Mouse (Mus musculus): ENCODE measurements around the gene Trappc6b. TPM values are rescaled to one million over a fixed set of nuclear protein-coding genes. Genes with fewer than 3 reads are reported as not detected.
"Not testable (repeated sequence)": the region's sequence is repeated elsewhere in the genome, so short reads cannot be mapped to it uniquely, and the experiment has no call there.

Gene Trappc6b
- polyA plus RNA-seq, 1 experiment from 2014 or later, result 71.4 TPM

DNA sequence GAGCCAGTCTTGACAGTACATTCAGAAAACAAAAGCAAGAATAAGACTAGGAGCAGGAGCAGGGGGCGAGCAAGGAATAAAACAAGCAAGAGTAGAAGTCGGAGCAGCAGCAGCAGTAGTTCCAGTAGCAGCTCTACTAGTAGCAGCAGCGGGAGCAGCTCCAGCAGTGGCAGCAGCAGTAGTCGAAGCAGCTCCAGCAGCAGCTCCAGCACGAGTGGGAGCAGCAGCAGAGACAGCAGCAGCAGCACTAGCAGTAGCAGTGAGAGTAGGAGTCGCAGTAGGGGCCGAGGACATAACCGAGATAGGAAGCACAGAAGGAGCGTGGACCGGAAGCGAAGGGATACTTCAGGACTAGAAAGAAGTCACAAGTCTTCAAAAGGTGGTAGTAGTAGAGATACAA lies 11.0 kb upstream of the Trappc6b start:
- 91% methylated on average over 11 of the region's 11 CpGs for WGBS
- peaks cover 74% of the 10 kb centered on the region for H3K36me3 ChIP-seq

DNA sequence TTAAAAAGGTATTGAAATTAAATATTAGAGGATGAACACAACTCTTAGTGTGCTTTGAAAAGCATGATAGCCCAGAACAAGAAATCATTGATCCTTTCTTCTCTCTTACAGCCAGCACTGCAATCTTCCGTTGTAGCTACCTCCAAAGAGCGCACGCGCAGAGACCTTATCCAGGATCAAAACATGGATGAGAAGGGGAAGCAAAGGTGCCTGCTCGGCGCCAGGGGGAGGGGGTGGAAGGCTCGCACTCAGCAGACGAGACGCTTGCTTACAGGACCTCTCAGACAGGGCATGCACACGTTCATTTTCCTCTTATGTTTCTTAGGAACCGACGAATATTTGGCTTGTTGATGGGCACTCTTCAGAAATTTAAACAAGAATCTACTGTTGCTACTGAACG lies 7.5 kb upstream of the Trappc6b start:
- peaks cover 60% of the 10 kb centered on the region for H3K36me3 ChIP-seq
- H3K4me3 ChIP-seq, result no peak overlapping the region
- H3K27me3 ChIP-seq (ENCODE audit: low read depth, poor library complexity, severe bottlenecking), result no peaks in the 10 kb centered on the region
- H3K4me1 ChIP-seq, result peaks cover 14% of the 10 kb centered on the region
- no peak for DNase-seq (ENCODE audit: low spot score)
- no peaks in the 10 kb centered on the region for H3K9me3 ChIP-seq (replicated peaks)
- WGBS, result 96% methylated on average over 13 of the region's 13 CpGs
- H3K27ac ChIP-seq (replicated peaks), result no peak overlapping the region

More for the DNA sequence above, 11.0 kb upstream of the Trappc6b start:
- no peak overlapping the region for H3K27ac ChIP-seq (replicated peaks)
- peaks cover 8% of the 10 kb centered on the region; the same call in 1 of the 2 replicates for H3K4me1 ChIP-seq
- H3K27me3 ChIP-seq (ENCODE audit: low read depth, poor library complexity, severe bottlenecking), result no peaks in the 10 kb centered on the region
- H3K4me3 ChIP-seq, result no peak overlapping the region
- H3K9me3 ChIP-seq (replicated peaks), result no peaks in the 10 kb centered on the region
- no peak for DNase-seq (ENCODE audit: low spot score)

DNA sequence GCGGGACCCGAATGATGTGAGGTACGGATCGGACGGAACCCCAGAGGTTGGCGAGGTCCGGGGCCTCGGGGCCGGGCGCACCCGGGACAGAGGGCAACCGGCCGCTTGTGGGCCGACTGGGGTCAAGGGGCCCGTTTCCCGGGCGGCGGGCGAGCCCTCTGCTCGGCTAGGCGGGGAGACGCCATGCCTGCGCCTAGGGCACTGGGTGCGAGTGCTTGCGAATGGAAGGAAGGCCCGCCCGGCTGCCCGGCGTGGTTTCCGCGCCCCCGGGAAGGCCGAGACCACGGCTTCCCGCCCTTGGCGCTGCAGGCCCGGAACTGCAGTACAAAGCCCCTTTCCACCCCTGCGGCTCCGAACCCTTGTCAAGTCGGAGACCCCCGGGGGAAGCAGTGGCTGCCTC lies 5.8 kb upstream of the Trappc6b start:
- peaks cover 14% of the 10 kb centered on the region for H3K4me1 ChIP-seq
- DNase-seq (ENCODE audit: low spot score), result no peak
- H3K27ac ChIP-seq (replicated peaks), result peak overlapping the region; percentile 98
- peak overlapping the region; percentile 99 for H3K4me3 ChIP-seq
- no peaks in the 10 kb centered on the region for H3K9me3 ChIP-seq (replicated peaks)
- under 1% methylated on average over 41 of the region's 41 CpGs for WGBS
- peaks cover 43% of the 10 kb centered on the region for H3K36me3 ChIP-seq
- H3K27me3 ChIP-seq (ENCODE audit: low read depth, poor library complexity, severe bottlenecking), result no peaks in the 10 kb centered on the region

DNA sequence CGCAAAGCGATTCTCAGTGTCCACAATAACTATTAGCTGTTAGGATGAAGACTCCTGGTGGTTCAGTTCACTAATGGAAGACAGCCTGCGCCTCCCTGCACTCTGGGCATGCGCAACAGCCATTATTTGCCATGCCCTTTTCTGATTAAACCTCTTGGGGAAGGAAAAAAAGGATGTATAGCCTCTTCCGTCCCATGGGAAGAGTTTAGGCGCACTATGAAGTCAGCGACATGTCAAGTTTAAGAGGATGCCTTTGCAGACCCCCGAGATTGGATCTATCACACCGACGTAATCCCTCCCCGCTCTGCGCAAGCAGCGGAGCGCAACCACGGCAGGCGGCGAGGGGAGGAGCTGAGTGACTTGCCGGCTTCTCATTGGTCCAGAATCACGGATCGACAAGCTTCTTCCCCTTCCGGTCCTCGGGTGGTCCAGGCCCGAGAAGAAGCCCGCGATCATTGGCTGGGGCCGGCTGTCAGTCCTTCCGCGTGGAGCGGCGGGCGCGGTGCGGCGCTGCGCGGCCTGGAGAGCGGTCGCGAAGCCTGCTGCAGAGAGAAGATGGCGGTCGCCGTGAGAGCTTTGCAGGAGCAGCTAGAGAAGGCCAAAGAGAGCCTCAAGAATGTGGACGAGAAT lies 5.3 kb upstream of the Trappc6b start, which contains the start of gene Pnn:
TSS of gene Pnn (plus strand) at position 437 of the 630 bp plus-strand sequence.
- Histone ChIP-seq H3K27ac (replicated peaks) (peak within 1 kb of the TSS; percentile 98), H3K9me3 (replicated peaks) (no peaks in the 10 kb centered on the region), H3K36me3 (peaks cover 37% of the 10 kb centered on the region), H3K4me1 (peaks cover 14% of the 10 kb centered on the region), H3K4me3 (peak within 1 kb of the TSS; percentile 99), H3K27me3 (ENCODE audit: low read depth, poor library complexity, severe bottlenecking) (no peaks in the 10 kb centered on the region)
- DNase-seq (ENCODE audit: low spot score), result peak; percentile 98
- WGBS, result under 1% methylated on average over 43 of the region's 43 CpGs

DNA sequence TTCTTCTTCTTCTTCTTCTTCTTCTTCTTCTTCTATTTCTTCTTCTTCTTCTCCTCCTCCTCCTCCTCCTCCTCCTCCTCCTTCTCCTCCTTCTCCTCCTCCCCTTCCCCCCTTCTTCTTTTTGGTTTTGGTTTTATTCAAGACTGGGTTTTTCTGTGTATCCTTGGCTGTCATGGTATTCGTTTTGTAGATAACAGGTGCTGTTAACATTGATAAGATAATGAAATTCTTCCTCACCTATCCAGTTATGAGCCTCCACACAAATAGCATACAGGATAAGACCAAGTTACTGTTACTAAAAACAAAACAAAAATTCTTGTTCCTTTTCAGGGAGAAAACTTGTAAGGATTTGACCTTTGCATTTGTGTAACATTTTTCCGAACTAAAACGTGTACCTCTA lies 4.5 kb upstream of the Trappc6b start:
- Histone ChIP-seq H3K27ac (replicated peaks) (peak overlapping the region; percentile 98), H3K4me1 (peaks cover 14% of the 10 kb centered on the region), H3K27me3 (ENCODE audit: low read depth, poor library complexity, severe bottlenecking) (no peaks in the 10 kb centered on the region), H3K36me3 (peaks cover 30% of the 10 kb centered on the region), H3K9me3 (replicated peaks) (no peaks in the 10 kb centered on the region), H3K4me3 (peak overlapping the region; percentile 99)
- WGBS, result 75% methylated on average over 3 of the region's 3 CpGs
- DNase-seq (ENCODE audit: low spot score), result no peak

DNA sequence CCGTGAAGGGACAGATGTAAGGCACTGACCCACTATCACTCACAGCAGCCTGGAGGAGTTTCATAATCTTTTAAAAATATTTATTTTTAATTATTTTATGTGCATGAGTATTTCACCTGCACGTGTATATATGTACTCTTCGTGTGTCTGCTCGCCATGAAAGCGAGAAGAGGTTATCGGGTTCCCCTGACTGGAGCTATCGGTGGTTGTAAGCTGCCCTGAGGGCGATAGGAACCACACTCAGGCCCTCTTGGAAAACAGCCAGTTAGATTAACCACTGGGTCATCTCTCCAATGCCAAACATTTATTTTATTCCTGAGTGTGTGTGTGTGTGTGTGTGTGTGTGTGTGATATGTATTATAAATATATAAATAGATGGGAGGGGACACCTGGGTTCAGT lies 3.6 kb upstream of the Trappc6b start:
- Histone ChIP-seq H3K4me3 (no peak overlapping the region), H3K4me1 (peaks cover 23% of the 10 kb centered on the region), H3K9me3 (replicated peaks) (no peaks in the 10 kb centered on the region), H3K27me3 (ENCODE audit: low read depth, poor library complexity, severe bottlenecking) (no peaks in the 10 kb centered on the region), H3K36me3 (peaks cover 20% of the 10 kb centered on the region), H3K27ac (replicated peaks) (no peak overlapping the region)
- no peak for DNase-seq (ENCODE audit: low spot score)
- 84% methylated on average over 8 of the region's 8 CpGs for WGBS

DNA sequence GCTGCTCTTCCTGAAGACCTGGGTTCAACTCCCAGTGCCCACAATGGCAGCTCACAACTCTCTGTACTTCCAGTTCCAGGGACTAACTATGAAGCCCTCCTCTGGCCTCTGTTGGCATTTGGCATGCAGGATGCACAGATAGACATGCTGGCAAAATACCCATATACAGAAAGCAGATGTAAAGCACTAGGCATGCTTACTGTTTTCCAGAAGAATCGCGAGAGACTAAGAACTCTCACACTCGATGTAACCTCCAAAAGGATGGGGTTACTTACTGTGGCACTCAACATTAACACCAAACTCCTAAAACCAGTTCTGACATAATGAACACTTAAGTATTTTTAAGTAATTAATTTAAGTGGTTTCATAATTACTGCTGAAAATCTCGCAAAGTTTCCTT lies 950 bp downstream of the Trappc6b start:
- peak overlapping the region; percentile 92 for H3K4me3 ChIP-seq
- H3K27ac ChIP-seq (replicated peaks), result peak overlapping the region; percentile 98
- no peak for DNase-seq (ENCODE audit: low spot score)
- H3K4me1 ChIP-seq, result peaks cover 17% of the 10 kb centered on the region
- H3K9me3 ChIP-seq (replicated peaks), result no peaks in the 10 kb centered on the region
- 76% methylated on average over 4 of the region's 4 CpGs for WGBS
- H3K36me3 ChIP-seq, result peaks cover 43% of the 10 kb centered on the region
- H3K27me3 ChIP-seq (ENCODE audit: low read depth, poor library complexity, severe bottlenecking), result no peaks in the 10 kb centered on the region

DNA sequence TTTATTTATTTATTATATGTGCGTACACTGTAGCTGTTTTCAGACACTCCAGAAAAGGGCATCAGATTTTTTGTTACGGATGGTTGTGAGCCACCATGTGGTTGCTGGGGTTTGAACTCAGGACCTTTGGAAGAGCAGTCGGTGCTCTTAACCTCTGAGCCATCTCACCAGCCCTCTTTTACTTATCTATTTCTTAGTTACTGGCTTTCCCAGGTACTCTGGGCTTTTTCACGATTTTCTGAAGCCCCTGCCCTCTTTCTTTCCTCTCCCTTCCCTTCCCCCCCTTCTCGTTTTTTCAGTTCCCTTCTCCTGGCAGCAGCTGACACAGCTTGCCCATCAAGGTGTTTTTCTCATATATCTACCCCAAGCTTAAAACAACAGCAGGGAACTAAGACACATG lies 3.0 kb downstream of the Trappc6b start:
- H3K9me3 ChIP-seq (replicated peaks); DNase-seq (ENCODE audit: low spot score); H3K27me3 ChIP-seq (ENCODE audit: low read depth, poor library complexity, severe bottlenecking); H3K4me3 ChIP-seq; H3K27ac ChIP-seq (replicated peaks): not testable (repeated sequence)
- Histone ChIP-seq H3K36me3 (peaks cover 58% of the 10 kb centered on the region), H3K4me1 (peaks cover 17% of the 10 kb centered on the region)
- 91% methylated on average over 5 of the region's 5 CpGs for WGBS

DNA sequence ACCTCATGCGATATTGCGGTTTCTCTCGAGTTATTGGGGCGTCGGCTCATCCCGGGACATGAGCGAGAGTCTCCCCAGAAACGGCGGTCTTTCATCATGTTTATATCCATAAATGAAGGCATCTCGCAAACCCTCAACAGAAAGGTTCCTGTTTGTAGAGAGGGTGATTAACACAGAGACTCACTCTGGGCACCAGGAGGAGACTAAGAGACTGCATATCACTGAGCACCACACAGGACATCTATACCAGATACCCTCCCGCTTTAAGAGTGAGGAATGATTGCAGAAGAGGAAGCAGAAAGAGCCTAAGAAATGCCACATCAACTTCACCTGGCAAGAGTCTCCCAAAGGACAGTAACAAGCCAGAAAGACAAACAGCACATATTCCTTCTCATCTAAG lies 5.0 kb downstream of the Trappc6b start:
- Histone ChIP-seq H3K27me3 (ENCODE audit: low read depth, poor library complexity, severe bottlenecking) (no peaks in the 10 kb centered on the region), H3K27ac (replicated peaks) (no peak overlapping the region), H3K9me3 (replicated peaks) (no peaks in the 10 kb centered on the region), H3K36me3 (peaks cover 68% of the 10 kb centered on the region), H3K4me3 (no peak overlapping the region), H3K4me1 (peaks cover 17% of the 10 kb centered on the region)
- WGBS, result 98% methylated on average over 11 of the region's 11 CpGs
- DNase-seq (ENCODE audit: low spot score), result no peak

DNA sequence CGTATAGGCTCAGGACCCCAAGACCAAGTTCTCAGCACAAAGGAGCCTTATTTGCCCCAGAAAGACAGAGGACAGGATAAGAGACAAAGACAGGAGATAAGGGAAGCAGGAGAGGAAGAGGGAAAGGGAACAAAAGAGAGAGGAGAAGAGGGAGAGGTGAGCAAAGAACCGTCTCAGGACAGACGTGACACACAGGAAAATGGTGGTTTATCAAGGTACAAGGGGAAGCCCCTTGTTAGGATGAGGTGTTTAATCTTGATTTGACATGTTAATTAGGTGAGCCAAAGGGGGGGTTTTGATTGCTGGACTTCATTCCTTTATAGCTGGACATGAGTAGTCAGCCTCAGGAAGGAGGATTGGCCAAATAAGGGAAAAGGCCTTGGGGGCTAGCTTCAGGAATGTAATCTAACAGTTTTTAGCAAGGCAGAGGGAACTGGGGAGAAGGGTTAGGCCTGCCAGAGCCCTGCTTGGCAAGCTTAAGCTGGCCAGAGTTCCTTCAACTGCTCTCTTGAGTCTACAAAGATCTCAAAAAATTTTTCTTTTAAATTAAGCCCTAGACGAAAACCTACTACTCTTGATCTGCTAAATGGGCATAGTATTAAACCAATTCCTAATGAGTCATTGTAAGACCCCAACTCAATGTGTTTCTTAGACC lies 5.9 kb downstream of the Trappc6b start:
- no peaks in the 10 kb centered on the region for H3K9me3 ChIP-seq (replicated peaks)
- no peak for DNase-seq (ENCODE audit: low spot score)
- H3K36me3 ChIP-seq, result peaks cover 77% of the 10 kb centered on the region
- no peak overlapping the region for H3K4me3 ChIP-seq
- 85% methylated on average over 4 of the region's 4 CpGs for WGBS
- H3K27ac ChIP-seq (replicated peaks), result no peak overlapping the region
- H3K4me1 ChIP-seq, result peaks cover 14% of the 10 kb centered on the region
- no peaks in the 10 kb centered on the region for H3K27me3 ChIP-seq (ENCODE audit: low read depth, poor library complexity, severe bottlenecking)

DNA sequence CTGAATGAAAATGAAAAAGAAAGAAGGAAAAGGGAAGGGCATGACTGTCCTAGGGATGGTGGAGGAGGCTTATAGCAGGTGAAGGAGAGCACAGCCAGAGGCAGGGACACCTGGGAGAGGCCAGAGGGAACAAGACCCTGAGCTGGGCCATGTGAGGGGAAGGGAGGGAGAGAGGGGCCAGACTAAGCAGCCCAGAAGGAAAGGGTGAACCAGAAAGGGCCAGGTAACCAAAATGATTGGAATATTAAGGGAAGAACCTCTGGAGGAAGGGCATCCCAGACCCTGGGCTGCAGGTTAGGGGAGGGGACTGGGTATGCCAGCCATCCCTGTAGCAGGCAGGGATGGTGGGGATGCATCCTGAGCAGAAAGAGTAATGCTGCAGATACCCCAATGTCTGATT lies 7.3 kb downstream of the Trappc6b start:
- H3K27me3 ChIP-seq (ENCODE audit: low read depth, poor library complexity, severe bottlenecking), result no peaks in the 10 kb centered on the region
- H3K9me3 ChIP-seq (replicated peaks), result no peaks in the 10 kb centered on the region
- DNase-seq (ENCODE audit: low spot score), result no peak
- H3K27ac ChIP-seq (replicated peaks), result no peak overlapping the region
- peaks cover under 1% of the 10 kb centered on the region; the same call in 1 of the 2 replicates for H3K4me1 ChIP-seq
- no peak overlapping the region for H3K4me3 ChIP-seq
- peaks cover 83% of the 10 kb centered on the region for H3K36me3 ChIP-seq

DNA sequence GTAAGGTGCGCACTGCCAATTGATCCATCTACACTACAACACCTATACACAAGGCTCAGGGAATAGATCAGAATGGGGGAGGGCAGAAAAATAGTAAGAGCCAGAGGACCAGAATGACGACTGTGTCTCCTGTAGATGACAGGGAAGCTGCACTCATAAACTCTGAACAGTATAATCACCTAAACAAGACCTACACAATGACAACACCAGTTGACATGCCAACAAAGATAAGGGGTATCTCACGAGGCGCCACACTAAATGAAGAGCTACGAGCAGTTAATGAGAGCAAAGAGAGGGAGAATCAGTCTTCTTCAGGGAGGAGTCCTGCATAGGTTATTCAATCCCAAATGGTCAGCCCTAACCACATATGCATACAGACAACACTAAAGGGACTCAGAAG lies 8.1 kb downstream of the Trappc6b start:
- no peak for DNase-seq (ENCODE audit: low spot score)
- 92% methylated on average over 5 of the region's 5 CpGs for WGBS
- H3K4me1 ChIP-seq, result no peaks in the 10 kb centered on the region

DNA sequence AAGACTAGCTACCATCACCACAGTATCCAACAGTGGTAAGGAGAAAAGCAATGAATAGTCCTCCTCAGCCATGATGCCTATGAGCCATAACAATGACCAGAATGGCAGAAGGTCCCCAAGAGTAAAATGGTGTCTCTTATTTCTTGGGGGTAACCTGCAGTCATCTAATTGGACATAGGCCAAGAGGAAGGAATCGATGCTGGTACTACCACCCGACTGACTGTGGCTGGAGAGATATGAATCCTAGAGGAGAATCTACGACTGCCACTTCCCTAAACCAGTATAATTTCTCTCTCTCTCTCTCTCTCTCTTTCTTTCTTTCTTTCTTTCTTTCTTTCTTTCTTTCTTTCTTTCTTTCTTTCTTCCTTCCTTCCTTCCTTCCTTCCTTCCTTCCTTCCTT lies 8.8 kb downstream of the Trappc6b start:
- Histone ChIP-seq H3K4me3 (no peak overlapping the region), H3K36me3 (peaks cover 84% of the 10 kb centered on the region), H3K27ac (replicated peaks) (no peak overlapping the region), H3K27me3 (ENCODE audit: low read depth, poor library complexity, severe bottlenecking) (no peaks in the 10 kb centered on the region), H3K9me3 (replicated peaks) (no peaks in the 10 kb centered on the region), H3K4me1 (no peaks in the 10 kb centered on the region)
- no peak for DNase-seq (ENCODE audit: low spot score)
- WGBS, result 97% methylated on average over 3 of the region's 3 CpGs

More for the DNA sequence above, 8.1 kb downstream of the Trappc6b start:
- Histone ChIP-seq H3K4me3 (no peak overlapping the region), H3K36me3 (peaks cover 83% of the 10 kb centered on the region), H3K27me3 (ENCODE audit: low read depth, poor library complexity, severe bottlenecking) (no peaks in the 10 kb centered on the region), H3K9me3 (replicated peaks) (no peaks in the 10 kb centered on the region), H3K27ac (replicated peaks) (no peak overlapping the region)
